Mouse (Mus musculus) mature B cell (primary cell): ENCODE measurements around the gene Timm29.

Experiments
- in situ Hi-C: fragments of 300-500 bp; cut with MboI; formaldehyde crosslinking; loops from 2 replicates; pipeline ENCODE4 v1.14.3; 2019

Gene Timm29

DNA sequence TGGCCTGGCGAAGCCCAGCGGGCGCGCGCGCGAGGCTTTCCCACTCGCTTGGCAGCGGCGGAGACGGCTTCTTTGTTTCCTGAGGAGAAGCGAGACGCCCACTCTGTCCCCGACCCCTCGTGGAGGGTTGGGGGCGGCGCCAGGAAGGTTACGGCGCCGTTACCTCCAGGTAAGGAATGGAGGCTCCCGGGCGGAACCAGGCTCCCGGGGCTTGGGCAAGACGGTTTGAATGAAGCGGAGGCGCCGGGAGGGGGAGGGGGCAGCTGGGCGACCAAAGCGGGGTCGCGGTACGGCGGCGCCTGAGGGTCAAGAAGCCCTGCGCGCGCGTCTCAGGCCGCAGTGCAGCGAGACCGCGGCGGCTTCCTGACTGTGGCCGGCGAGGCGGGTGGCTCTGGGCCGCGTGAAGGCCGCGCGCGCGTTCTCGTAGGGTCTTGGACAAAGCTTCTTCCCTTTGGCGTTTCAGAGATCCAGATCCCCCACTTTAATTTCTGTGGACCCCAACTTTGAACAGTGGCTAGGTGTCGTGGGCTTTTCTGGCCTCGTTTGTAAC, 23.8 kb downstream of the Timm29 start:
- in situ Hi-C loops = no loop called here

DNA sequence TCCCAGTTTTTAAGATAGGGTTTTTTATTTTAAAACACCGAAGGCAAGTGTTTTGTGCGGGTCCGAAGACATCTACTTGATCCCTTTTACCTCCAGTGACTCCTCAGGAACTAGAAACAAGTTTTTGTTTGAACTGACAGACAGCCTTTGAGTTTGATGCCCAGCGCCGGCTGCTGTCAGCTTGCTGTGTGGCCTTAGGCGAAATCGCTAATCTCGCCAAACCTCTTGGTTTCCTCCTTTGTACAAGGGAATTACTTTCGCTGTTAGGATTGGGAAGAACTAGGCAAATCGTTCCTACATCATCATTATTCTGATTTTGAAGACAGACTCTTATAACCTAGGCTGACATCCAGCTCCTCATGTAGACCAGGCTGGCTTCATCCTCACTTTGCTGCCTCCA, 24.5 kb downstream of the Timm29 start:
- in situ Hi-C loops = no loop called here

DNA sequence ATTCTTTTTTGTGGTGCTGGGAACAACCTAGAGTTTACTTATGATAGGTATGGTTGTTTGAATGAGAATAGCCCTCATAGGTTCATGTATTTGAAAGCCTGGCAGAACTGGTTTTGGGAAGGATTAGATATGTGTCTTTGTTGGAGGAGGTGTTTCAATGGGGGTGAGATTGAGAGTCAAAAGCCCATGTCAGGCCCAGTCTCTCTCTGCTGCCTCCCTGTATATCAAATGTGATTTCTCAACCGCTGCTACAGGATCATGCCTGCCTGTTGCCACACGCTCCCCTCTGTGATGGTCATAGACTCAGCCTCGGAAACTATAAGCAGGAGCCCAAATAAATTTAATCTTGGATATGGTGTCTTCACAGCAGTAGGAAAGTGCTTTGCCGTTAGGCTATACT, 27.7 kb downstream of the Timm29 start:
- in situ Hi-C loops = no loop called here

DNA sequence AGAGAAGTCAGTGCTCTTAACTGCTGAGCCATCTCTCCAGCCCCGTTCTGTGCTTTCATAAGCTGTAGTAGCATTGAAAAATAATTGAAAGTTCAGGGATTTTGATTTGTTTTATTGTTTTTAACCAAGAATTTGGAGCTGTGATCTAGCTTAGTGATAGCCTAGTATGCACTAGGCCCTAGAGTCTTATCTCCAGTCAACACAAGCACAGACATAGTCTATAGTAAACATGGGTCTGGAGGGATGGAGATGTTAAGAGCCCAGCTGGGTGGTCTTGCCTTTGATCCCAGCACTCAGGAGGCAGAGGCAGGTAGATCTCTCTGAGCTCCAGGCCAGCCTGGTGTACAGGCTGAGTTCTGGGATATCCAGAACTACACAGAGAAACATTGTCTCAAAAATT, 30.2 kb downstream of the Timm29 start:
- in situ Hi-C loops = no loop called here

DNA sequence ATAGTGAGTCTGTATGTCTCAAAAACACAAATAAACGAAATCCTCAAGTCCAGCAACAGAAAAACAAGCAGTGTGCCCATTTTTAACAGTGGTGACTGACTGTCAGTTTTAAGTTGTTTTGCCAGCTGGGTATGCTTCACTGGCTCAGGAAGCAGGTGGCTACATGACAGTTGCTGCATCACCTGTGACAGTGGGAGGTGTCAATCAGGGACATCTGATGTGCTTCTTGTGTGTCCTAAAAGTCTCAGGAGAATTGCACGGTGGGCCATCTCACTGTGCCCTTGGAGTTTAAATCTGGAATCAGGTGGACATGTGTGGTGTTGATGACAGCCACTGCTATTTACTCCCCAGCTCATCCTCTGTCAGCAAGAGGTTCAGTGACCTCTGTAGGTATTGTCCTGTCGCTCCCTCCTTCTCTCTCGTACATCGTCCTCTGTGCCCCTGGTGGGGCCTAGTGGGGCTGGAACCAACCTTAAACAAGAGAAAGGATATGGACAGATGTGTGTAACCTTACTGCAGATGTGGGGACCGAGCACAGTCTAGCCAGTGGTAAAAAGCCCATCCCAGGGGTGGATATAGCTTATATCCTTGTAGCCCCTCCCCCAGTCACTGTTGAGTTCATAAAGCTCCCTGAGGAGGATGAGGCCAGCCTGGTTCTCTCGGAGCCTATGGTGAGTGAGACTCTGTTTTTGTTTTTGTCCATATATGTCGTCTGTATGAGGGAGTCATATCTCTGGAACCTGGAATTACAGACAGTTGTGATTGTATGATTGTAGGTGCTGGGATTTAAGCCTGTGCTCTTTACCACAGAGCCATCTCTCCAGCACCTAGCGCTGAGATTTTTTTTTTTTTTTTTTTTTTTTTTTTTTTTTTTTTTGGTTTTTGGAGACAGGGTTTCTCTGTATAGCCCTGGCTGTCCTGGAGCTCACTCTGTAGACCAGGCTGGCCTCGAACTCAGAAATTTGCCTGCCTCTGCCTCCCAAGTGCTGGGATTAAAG, 33.1 kb downstream of the Timm29 start:
- in situ Hi-C loops = no loop called here

DNA sequence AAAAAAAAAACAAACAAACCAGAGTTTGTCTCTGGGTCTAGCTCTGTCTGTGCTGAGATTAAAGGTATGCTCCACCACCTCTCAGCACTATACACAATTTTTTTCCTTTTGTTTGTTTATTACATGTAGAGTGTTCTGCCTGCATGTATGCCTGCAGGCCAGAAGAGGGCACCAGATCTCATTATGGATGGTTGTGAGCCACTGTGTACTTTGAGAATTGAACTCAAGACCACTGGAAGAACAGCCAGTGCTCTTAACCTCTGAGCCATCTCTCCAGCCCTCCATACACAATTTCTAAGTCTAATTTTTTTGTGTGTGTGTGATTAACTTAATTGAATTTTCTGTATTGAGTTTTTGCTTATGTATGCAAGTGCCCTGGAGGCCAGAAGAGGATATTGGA, 34.0 kb downstream of the Timm29 start:
- in situ Hi-C loops = no loop called here

DNA sequence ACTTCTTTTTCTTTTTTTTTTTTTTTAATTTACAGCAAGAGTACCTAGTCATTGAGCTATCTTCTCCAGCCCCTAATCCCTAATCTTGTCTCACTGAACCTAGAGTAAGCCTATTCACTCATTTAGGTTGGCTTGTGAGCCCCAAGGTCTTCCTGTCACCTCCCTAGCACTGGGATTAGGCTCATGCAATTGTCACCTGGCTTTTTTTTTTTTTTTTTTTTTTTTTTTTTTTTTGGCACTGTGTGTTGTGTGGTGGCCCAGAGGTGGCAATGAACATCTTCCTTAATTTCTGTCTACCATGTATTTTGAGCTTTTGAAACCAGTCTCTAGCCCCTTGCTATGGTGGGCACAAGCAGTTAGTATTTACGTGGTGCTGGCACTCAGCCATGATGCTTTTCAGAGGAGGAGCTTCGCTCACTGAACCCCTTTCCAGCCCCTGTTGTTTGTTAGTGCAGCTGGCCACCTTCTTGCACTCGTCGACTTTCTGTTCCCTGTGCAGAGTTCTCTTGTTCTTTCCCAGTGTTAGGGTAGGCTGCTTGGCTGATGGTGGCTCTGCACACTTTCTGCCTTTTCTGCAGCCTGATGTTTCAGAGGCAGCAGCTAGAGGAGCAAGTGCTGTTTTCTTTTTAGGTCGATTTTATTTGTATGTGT, 34.7 kb downstream of the Timm29 start:
- in situ Hi-C loops = no loop called here

DNA sequence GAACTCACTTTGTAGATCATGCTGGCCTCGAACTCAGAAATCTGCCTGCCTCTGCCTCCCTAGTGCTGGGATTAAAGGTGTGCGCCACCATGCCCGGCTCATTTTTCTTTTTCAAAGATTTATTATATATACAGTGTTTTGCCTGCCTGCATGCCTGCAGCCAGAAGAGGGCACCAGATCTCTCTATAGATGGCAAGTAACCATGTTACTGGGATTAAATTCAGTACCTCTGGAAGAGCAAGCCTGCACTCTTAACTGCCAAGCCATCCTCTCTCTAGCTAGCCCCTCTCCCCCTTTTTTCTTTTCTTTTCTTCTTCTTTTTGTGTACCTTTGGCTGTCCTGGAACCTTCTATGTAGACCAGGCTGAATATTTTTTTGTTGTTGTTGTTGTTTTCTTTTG, 38.2 kb downstream of the Timm29 start:
- in situ Hi-C loops = no loop called here

DNA sequence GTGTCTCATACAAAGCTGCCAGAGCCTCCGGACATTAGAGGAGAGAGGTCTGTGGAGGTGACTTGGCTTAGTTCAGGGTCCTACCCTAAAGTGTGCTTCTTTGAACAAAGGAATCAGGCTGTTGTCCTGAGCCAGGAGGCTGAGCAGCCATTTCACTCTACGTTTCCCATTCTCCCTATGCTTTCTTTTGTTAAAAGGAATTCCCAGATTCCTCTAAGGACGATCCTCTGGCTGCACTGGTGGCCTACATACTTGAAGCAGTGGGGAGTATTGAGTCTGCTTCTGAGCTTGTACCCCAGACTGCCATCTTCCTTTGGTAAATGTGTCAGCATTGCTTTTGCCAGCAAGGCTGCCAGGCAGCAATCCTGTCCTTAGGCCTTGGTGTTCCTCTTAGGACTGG, 40.6 kb downstream of the Timm29 start:
- in situ Hi-C loops = no loop called here

DNA sequence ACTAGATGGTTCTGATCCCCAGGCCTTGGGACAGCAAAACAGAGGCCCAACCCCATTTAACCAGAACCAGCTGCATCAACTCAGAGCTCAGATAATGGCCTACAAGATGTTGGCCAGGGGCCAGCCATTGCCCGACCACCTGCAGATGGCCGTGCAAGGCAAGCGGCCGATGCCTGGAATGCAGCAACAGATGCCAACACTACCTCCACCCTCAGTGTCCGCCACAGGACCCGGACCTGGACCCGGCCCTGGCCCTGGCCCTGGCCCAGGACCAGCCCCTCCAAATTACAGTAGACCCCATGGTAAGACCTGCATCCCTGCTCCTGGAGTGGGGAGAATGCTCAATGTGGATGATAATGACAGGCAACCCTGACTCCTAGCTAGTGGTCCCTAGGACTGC, 43.1 kb downstream of the Timm29 start:
- in situ Hi-C loops = no loop called here

DNA sequence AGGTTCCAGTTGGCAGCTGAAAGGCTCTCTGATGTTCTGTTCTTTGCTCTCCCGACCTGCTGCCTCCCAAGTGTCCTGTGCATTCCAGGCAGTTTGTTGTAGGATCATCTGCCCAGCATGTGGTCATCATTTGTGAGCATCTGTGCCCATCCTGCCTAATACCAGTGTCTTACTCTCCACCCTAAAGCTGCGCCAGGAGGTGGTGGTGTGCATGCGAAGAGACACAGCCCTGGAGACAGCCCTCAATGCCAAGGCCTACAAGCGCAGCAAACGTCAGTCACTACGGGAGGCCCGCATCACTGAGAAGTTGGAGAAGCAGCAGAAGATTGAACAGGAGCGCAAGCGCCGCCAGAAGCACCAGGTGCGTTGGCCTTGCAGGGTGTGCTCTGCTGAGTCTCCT, 46.5 kb downstream of the Timm29 start:
- in situ Hi-C loops = no loop called here
